Mouse (Mus musculus): ENCODE measurements at regions not wholly inside any gene's neighbourhood (a gene's known extent, or its start where the extent isn't known, plus 50 kb on each side); places are given as distances from the start of the nearest gene placed in this dataset.
A peak's percentile ranks its signal among the peaks of the same experiment; 100 is the strongest.

DNA sequence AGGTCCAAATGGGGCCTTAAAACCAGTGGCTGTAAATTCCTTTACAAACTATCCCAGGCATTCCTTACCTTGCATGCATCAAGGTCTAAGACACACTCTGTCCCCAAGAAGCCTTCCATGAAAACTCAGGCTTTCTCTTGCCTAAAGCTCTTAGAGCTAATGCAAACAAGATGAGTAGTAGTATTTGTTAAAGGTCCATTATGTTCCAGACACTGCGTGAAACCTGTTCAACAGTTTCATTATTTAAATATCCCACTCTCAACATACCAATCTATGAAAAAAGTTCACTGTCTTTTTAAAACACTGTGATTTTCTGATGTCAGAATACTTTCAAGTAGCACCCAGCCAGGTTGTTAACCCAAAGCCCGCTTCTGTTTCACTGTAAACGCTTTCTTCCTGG, 687.9 kb upstream of the A1bg start:
- DNase-seq, result no peak
- intact Hi-C loops (cut with DNase I; ENCODE audit: low total_unique reads), result no loop called here

DNA sequence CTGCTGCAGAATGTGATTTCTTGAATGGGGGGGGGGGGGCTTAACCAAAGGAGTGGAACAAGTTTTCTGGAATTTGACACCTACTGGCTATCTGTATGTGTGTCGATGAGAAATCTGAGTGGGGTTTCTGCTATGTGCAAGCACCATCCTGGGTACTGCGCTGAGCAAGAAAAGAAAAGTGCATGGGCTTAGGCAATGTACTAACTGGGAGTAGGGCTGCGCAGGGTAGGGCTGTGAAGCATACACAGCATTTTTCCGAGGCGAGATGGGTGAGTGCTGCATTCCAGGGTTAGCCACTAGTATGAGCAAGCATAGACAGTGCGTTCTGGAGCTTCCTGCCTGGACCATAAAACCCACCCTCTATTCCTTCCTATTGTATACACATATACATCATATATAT, 686.8 kb upstream of the A1bg start:
- intact Hi-C loops (cut with DNase I; ENCODE audit: low total_unique reads), result no loop called here

DNA sequence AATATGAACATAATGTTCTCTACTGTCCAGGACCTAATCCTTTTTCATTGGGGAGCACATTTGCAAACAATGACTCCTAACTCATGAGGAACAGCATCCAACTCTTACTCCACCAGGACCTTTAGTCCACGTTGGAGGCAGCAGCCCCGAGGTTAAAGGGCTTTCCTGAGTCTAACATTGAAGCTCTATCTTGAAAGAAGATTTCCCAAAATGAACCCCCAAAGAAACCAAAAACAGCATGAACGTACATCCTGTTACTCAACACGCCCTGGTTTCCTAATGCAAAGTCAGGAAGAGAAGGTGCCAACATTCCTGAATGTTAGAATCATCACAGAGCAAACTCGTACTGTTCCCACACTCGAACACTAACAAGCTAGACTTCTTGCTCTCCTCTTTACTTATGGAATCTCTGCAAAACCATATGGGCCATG, 685.5 kb upstream of the A1bg start:
- intact Hi-C loops (cut with DNase I; ENCODE audit: low total_unique reads), result no loop called here
- no peak for DNase-seq

More for the DNA sequence above, 686.8 kb upstream of the A1bg start:
- no peak for DNase-seq

DNA sequence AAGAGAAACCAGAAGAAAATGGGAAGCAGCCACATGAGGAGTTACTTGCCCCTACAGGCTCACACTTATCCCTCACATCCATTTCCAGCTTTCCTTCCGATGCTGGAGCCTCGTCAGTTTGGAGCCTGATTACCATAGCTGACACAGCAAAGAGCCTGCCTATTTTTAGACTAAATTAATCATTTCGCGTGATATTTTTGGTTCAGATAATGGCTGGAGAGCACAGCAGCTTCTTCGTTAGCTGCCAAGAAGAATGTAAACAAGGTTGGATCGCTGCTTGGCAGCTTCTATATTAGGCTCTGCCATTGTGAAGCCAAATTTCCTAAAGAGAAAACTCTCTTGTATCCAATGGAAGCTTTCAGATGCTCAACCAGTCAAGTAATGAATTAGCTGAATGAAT, 676.9 kb upstream of the A1bg start:
- intact Hi-C loops (cut with DNase I; ENCODE audit: low total_unique reads), result no loop called here
- no peak for DNase-seq

- intact Hi-C loops (cut with DNase I; ENCODE audit: low total_unique reads), result no loop called here
- DNase-seq, result no peak
These were observed 673.5 kb upstream of the A1bg start for GRCm38 (mm10) chr15:61596318-61596717.

GRCm38 (mm10) chr15:61588956-61589355, 666.1 kb upstream of the A1bg start:
- DNase-seq, result no peak
- intact Hi-C loops (cut with DNase I; ENCODE audit: low total_unique reads), result no loop called here

GRCm38 (mm10) chr15:61582335-61582734, 659.5 kb upstream of the A1bg start:
- intact Hi-C loops (cut with DNase I; ENCODE audit: low total_unique reads), result no loop called here
- DNase-seq, result no peak

GRCm38 (mm10) chr15:61563347-61563746, 640.5 kb upstream of the A1bg start:
- DNase-seq, result no peak
- intact Hi-C loops (cut with DNase I; ENCODE audit: low total_unique reads), result no loop called here

DNA sequence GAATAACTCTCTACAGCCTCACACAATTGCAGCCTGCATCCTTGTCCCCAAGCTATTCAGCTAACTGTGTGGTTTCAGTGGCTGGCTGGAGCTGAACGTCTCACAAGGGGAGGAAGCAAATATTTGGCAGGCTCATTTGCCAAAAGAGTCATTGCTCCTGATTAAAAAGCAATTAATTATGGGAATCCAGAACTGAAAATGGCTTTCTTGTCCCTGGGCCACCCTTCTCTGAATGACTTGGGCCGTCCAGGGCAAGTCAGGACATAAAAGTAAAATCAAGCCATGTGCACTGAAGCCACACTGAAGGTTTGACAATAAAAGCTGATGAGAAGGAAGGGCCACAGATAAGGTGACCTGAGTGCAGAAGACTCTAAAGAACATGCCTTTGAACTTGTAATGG, 639.4 kb upstream of the A1bg start:
- intact Hi-C loops (cut with DNase I; ENCODE audit: low total_unique reads), result no loop called here
- peak; percentile 3 for DNase-seq

DNA sequence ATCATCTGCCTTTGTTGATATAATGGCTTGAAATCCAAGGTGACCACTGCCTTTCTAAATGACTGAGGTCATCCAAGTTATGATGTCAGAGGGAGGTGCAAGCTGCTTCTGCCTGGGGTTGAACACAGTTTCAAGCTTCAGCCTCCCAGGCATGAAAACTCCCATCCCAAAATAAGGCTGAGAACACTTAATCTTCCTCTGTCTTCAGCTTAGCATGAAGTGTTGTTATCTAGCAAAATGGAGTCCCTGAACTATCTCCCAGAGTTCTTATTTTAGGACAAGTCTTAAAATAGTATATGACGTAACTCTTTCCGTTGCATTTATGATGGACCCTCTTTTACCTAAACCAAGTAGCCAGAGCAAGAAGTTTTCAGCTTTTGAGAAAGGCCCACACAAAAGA, 631.1 kb upstream of the A1bg start:
- no peak for DNase-seq
- intact Hi-C loops (cut with DNase I; ENCODE audit: low total_unique reads), result no loop called here

- intact Hi-C loops (cut with DNase I; ENCODE audit: low total_unique reads), result no loop called here
- peak; percentile 5 for DNase-seq
These were observed 630.4 kb upstream of the A1bg start for GRCm38 (mm10) chr15:61553081-61553680.

- intact Hi-C loops (cut with DNase I; ENCODE audit: low total_unique reads), result no loop called here
- no peak for DNase-seq
These were observed 628.4 kb upstream of the A1bg start for GRCm38 (mm10) chr15:61551206-61551605.

DNA sequence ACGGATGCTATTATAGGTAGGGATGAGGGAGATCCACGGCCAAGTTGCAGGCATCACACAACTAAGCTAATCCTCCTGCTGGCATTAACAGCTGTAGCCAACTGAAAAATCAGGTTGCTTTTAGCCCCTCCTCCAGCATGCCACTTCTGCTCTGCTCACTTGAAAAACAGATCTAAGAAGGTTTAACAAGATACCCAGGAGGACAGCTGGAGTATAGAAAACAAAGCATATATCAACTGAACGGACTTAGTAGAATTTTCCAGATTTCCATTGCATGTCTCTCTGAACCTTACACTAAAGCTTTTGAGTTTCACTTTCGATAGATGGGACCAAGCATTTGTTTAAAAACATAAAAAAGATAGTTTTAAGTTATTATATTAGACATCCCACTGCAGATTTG, 625.6 kb upstream of the A1bg start:
- DNase-seq, result no peak
- intact Hi-C loops (cut with DNase I; ENCODE audit: low total_unique reads), result no loop called here

- intact Hi-C loops (cut with DNase I; ENCODE audit: low total_unique reads), result no loop called here
- no peak for DNase-seq
These were observed 623.8 kb upstream of the A1bg start for GRCm38 (mm10) chr15:61546608-61547007.

GRCm38 (mm10) chr15:61544074-61544473, 621.3 kb upstream of the A1bg start:
- no peak for DNase-seq
- intact Hi-C loops (cut with DNase I; ENCODE audit: low total_unique reads), result no loop called here

GRCm38 (mm10) chr15:61541643-61542042, 618.8 kb upstream of the A1bg start:
- no peak for DNase-seq
- intact Hi-C loops (cut with DNase I; ENCODE audit: low total_unique reads), result no loop called here

- DNase-seq, result no peak
- intact Hi-C loops (cut with DNase I; ENCODE audit: low total_unique reads), result no loop called here
These were observed 618.1 kb upstream of the A1bg start for GRCm38 (mm10) chr15:61540753-61541421.

DNA sequence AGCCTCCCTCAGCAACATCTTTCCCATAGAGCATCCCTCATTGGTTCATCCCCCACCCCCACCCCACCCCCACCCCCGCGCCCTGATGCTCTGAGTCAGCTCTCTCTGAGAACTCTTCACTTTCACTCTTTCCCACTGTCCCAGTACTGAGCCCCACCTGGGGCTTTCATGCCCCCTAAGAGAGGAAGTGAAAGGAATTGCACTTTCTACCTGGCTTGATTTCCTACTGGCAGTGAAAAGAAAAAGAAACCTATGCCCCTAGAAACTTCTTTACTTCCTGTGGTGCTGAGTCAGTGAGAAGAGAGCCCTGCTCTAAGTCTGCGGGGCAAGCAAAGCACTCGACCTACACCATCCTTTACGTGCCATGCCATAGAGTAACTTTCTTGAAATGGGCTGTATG, 616.1 kb upstream of the A1bg start:
- no peak for DNase-seq
- intact Hi-C loops (cut with DNase I; ENCODE audit: low total_unique reads), result no loop called here

DNA sequence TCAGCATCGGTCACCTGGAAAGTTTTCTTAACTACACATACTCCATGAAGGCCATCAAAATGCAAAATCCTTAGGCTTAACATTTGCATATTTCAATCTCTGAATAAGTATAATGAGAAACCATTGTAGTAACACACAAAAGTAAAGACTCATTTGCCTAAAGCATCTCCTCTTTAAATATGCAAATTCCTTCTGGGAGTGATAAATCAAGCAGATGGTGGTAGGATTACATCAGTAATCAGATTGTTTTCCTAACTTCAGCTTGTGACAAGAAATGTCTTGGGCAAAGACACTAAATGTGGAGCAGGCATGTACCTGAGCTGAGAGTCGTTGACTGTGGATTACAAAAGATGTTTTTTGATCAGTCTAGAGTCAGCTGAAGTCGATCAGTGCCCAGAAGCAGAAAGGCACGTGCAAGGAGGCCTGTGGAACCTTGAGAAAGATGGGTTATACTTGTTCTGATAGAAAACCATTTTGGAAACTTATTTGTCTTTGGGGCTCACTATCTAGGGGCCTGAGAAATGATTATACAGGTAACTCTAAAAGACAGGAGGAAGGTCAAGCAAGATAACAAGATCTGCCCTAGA, 615.5 kb upstream of the A1bg start:
- intact Hi-C loops (cut with DNase I; ENCODE audit: low total_unique reads), result no loop called here
- no peak for DNase-seq

- intact Hi-C loops (cut with DNase I; ENCODE audit: low total_unique reads), result no loop called here
- no peak for DNase-seq
These were observed 613.5 kb upstream of the A1bg start for GRCm38 (mm10) chr15:61536332-61536716.

DNA sequence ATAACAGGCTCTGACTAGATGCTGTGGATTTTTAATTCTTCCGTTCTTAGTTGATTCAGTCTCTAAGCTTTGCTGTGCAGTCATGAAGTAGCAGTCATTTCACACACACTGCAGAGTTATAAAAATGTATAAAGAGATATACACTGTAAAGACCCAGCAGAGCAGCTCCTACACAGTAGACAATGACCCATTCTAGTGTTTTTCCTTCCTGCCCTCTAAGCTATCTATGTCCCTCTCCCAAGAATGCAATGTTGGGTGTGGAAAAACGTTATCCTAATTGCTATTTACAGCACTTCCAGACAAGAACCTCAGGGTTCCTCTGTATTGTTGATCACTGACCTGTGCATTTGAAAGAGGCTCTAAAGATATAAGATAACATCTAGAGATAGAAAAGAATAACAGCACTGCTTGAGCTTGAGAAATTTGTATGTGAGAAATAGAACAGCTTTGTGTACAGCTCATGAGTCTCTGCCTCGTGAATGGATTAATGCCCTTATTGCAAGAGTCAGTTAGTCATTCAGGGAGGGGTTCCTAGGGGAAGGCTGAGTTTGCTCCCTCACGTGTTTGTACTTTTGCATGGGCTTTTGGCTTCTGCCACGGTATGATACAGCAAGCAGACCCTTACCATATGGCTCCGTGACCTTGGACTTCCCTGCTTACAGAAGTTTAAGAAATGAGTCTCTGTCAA, 613.0 kb upstream of the A1bg start:
- intact Hi-C loops (cut with DNase I; ENCODE audit: low total_unique reads), result no loop called here
- no peak for DNase-seq

Measured in gastrocnemius, postnatal 14 days (tissue).